Mouse (Mus musculus) urinary bladder, postnatal 10 days (tissue): ENCODE results near the gene Myb.
"Not testable (repeated sequence)": the region's sequence is repeated elsewhere in the genome, so short reads cannot be mapped to it uniquely, and the experiment has no call there.

ENCODE experiments used
- DNase-seq: peaks from one replicate; pipeline ENCODE4 v3.0.0; 2022; ENCODE audit warnings: low spot score

The Myb gene

GRCm38 (mm10) chr10:21168466-21168865 lies 7.7 kb upstream of the Myb start:
- DNase-seq = no peak

- DNase-seq = no peak
Observed at GRCm38 (mm10) chr10:21167842-21168241, 7.1 kb upstream of the Myb start.

- no peak for DNase-seq
Observed at GRCm38 (mm10) chr10:21167165-21167564, 6.4 kb upstream of the Myb start.

- DNase-seq = no peak
Observed at GRCm38 (mm10) chr10:21165411-21165810, 4.6 kb upstream of the Myb start.

- no peak for DNase-seq
Observed at GRCm38 (mm10) chr10:21162124-21162523, 1.3 kb upstream of the Myb start.

- DNase-seq = no peak
Observed at GRCm38 (mm10) chr10:21161359-21162094, 743 bp upstream of the Myb start.

- no peak for DNase-seq
Observed at GRCm38 (mm10) chr10:21159697-21160394, 938 bp downstream of the Myb start.

GRCm38 (mm10) chr10:21158918-21159443 lies 1.8 kb downstream of the Myb start:
- DNase-seq = no peak

- DNase-seq = no peak
Observed at GRCm38 (mm10) chr10:21158111-21158917, 2.5 kb downstream of the Myb start.

- DNase-seq = no peak
Observed at GRCm38 (mm10) chr10:21156953-21157499, 3.8 kb downstream of the Myb start.

GRCm38 (mm10) chr10:21156416-21156815 lies 4.4 kb downstream of the Myb start:
- no peak for DNase-seq

- no peak for DNase-seq
Observed at GRCm38 (mm10) chr10:21154927-21155326, 5.9 kb downstream of the Myb start.

- no peak for DNase-seq
Observed at GRCm38 (mm10) chr10:21153433-21153832, 7.4 kb downstream of the Myb start.

GRCm38 (mm10) chr10:21152812-21153211 lies 8.0 kb downstream of the Myb start:
- DNase-seq = no peak

- no peak for DNase-seq
Observed at GRCm38 (mm10) chr10:21151320-21151719, 9.5 kb downstream of the Myb start.

- DNase-seq = not testable (repeated sequence)
Observed at GRCm38 (mm10) chr10:21149945-21150344, 10.8 kb downstream of the Myb start.

- DNase-seq = no peak
Observed at GRCm38 (mm10) chr10:21146719-21147118, 14.1 kb downstream of the Myb start.

- no peak for DNase-seq
Observed at GRCm38 (mm10) chr10:21146263-21146662, 14.5 kb downstream of the Myb start.

- DNase-seq = no peak
Observed at GRCm38 (mm10) chr10:21144627-21145504, 15.9 kb downstream of the Myb start.

- DNase-seq = no peak
Observed at GRCm38 (mm10) chr10:21135297-21135696, 25.5 kb downstream of the Myb start.

- DNase-seq = no peak
Observed at GRCm38 (mm10) chr10:21130901-21131493, 29.8 kb downstream of the Myb start.
